Mouse (Mus musculus) common myeloid progenitor, adult 5-6 weeks (primary cell): ENCODE data around the gene Fbln5. TPM values are rescaled to one million over a fixed set of nuclear protein-coding genes. Genes with fewer than 3 reads are reported as not detected.

Experiments used
- ATAC-seq: replicated peaks from 2 replicates; pipeline ENCODE4 v1.8.0; 2016; ENCODE audit warnings: low read depth, mild to moderate bottlenecking, moderate TSS enrichment, inconsistent platforms; ENCODE audit not compliant: poor library complexity, severe bottlenecking
- total RNA-seq: library from RNA; stranded (forward); fragments of 200-1000, 187-1606 nt; gene quantifications from 2 replicates; pipeline ENCODE4 v1.2.3, GENCODE M21; 2017

The Fbln5 gene
- total RNA-seq, result not detected in 2 replicates

- ATAC-seq, result peak; percentile 33
These were observed at the start of gene Fbln5 for GRCm38 (mm10) chr12:101818608-101819370. Gene Fbln5 (minus strand): TSS chr12:101819055.

DNA sequence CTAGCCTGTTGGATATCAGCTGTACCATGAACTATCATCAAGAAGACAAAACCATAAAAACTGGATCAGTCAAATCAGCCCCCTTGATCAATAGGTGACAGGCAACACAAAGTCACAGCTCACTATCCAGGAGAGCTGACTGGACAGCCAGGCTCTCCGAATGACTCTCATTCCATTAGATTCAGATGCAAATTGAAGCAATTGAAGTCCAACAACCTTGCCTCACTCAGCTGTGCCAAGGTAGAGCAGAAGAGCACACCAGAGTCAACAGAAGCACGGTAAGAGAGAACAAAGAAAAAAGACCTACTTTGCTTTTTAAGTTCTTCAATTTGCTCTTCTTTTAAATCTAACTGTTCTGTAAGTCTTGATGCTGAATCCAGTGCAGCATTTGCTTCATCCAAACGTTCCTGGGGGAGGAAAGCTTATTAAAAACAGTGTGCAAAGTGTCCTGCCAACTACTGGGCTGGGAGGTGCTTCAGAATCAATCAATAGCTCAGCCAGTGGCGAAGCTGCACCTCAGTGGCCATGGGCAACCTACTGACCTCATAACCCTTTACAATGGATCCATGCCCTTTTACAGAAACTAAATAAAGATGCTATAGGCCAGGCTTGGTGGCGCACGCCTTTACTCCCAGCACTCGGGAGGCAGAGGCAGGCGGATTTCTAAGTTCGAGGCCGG lies 43.6 kb upstream of the Fbln5 start:
- ATAC-seq, result no peak

- ATAC-seq, result no peak
These were observed 41.4 kb upstream of the Fbln5 start for GRCm38 (mm10) chr12:101860256-101860655.

DNA sequence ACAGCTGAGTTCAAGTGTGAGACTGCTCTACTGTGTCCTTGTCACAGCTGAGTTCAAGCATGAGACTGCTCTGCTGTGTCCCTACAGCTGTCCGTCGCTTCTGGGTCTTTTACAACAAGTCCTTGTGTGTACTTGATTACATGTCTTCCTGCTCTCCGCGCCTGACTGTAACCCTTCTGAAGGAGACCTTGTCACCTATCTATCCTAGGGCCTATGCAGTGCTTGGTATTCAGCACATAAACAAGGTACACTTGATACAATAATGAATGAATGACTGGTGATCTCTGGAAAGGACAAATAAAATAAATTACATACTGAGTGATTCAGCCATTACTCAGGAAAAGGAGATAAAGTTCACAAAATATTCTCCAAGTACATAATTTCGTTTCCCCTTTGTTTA lies 39.2 kb upstream of the Fbln5 start:
- ATAC-seq, result no peak

- ATAC-seq, result no peak
These were observed 35.5 kb upstream of the Fbln5 start for GRCm38 (mm10) chr12:101854336-101854735.

GRCm38 (mm10) chr12:101851846-101852564 lies 33.1 kb upstream of the Fbln5 start:
- no peak for ATAC-seq

- no peak for ATAC-seq
These were observed 32.5 kb upstream of the Fbln5 start for GRCm38 (mm10) chr12:101851314-101851713.

DNA sequence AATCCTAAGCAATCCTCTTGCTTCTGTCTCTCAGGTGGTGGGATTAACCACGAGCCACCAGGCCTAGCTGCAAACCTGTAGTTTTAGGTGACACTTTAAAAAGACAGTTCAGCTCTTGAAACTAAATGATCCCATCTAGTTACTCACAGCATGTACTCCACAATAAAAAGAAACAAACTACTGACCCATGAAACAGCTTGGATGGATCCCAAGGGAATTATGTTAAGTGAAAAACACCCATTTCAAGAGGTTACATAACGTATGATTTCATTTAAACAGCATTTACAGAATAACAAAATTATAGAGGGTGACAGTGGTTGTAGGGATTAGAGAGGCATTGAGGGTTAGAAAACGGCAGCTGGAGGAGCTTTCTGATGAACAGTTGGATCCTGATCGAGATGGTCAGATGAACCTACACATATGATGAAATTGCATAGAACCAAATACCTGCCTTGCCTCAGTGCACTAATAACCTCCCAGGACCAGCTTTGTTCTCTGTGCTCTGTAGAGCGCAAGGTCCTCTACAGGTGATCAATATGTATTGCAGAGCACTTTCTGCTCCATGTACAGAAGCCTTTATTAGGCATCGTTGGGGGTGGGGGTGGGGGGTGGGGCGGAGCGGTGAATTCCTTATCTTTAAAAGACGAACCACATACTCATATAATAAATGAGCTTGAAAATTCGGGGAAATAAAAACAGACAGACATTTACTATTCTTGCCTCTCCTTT lies 17.9 kb upstream of the Fbln5 start:
- ATAC-seq, result no peak

DNA sequence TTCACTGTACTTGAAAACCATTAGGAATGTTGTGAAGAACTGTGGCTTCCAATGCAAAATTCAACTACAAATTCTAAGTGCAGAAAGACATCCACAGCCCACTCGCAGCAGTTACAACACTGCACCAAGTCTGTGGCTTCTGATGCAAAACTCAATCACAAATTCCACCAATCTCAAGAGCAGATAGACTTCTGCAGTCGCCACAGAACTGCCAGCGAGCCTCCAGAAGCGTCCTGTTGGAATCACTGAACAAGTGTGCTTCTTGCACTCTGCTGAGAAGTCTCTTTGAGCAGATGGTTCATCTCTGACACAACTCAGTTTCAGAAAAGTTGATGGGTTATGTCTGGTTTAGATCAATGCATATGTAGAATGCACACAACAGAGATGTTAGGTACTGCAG lies 15.9 kb upstream of the Fbln5 start:
- no peak for ATAC-seq

- ATAC-seq, result no peak
These were observed 14.9 kb upstream of the Fbln5 start for GRCm38 (mm10) chr12:101833776-101834175.

DNA sequence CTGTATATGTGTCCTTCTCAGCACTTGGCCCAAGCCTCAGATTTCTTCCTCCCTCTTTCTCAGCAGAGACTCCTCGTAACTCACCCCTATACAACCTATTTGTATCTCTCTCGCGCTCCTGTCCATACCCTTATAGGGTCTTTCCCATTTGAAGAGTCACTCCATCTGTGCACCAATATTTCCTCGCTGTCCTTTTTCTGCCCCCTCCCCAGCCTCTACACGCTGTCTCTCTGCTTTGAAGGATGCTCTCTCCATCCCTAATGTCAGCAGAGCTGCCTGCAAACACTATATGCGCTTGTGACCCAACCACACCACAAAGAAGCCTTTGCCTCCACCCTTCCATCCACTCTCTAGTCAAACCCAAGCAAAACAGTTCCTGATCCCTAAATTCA lies 14.3 kb upstream of the Fbln5 start:
- ATAC-seq, result no peak

DNA sequence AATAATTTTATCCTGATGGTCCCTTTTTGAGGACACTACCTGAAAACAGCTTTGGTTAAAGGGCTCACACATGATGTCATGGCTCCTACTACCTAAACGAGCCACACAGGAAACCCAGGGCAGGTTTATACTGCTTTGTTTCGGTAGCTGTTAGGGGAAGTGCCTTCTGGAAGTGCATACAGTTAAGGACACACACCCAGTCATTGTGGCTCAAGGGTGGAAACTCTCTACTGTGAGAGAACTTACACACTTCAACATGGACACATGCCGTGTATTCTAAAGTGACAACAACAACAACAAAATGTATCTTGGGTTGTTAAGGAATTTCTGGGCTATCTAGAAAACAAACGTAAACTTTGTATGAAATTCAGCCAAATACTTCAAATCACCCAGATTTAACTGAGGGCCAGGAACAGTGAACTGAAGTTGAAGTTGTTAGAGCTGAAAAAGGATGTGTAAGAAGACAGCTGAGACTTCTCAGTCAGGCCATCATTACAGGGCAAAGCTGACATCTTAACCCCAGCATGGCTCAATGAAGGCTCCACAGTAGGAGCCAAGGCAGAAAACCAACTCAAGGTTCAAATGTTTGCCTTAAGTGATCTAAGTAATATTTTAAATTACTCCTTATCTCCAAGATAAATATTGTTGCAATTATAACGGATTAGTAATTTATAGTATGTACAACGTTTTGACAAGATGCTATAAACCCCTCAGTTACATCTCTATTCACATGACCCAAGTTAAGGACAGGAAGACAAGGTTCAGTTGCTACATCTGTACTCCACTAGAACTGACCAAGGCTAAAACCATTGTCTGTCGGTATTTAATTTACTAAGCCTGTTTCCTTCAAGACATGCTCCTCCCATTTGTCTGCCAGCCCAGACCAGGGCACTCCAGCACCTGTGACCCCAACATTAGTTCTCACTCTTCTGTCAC lies 13.6 kb upstream of the Fbln5 start:
- 0 out of 2 replicates have a peak, but pooled peaks have one; percentile 18 for ATAC-seq

DNA sequence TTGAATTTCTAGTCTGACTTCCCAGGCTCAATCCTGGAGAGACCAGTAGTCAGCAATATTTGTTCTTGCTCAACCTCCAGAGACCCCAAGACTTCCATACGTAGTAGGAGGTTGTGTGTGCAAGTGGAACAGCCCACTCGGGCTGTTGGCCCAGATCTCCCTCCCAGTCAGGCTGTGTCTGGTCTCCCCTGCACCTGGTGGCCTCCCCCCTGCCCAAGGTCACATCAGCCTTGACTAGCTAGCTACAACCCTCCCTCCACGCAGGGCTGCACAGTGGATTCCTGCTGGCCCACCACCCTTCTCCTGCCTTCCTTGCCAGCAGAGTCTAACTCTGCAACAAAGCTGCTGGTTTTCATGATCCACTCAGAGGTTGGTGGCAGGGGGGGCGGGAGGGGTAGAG lies 12.4 kb upstream of the Fbln5 start:
- ATAC-seq, result no peak

DNA sequence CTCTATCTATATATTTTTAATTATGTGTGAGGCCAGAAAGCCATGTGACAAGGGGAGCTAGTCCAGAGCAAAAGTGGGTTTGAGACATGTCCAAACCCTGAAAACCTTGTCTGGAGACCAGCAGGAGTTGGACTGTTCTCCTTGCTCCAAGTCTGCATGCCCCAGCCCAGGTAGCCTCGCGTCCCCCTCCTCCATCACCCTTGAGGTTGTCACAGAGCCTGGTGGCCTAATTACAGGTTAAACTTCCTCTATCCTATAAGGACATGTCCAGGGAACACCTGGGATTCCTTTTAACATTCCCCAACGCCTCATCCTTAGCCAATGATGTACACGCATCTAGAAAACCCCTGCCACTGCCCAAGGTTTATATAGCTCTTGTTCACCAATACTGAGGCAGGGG lies 4.3 kb upstream of the Fbln5 start:
- no peak for ATAC-seq

- ATAC-seq, result peak; percentile 34
These were observed 2.7 kb upstream of the Fbln5 start for GRCm38 (mm10) chr12:101821596-101821995.

- no peak for ATAC-seq
These were observed 715 bp upstream of the Fbln5 start for GRCm38 (mm10) chr12:101819570-101819969.

DNA sequence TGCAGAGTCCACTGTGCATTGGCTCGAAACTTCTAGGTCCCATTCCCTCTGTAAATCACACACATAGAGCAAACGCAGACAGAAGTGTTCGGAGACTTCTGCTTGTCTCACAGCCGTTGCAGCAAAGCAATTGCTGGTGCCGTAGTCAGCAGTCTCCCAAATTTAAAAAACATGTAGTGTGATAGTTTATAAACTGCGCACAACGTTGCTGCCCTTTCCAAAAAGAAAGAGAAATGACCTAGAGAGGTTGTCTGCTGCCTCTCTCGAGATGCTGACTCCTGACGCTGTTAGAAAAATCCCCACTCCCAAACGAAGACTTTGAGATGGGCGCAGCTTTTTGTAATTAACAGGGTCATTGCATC lies 628 bp downstream of the Fbln5 start:
- no peak for ATAC-seq

GRCm38 (mm10) chr12:101816810-101817209 lies 2.0 kb downstream of the Fbln5 start:
- peak; percentile 55 for ATAC-seq

GRCm38 (mm10) chr12:101815796-101816195 lies 3.1 kb downstream of the Fbln5 start:
- ATAC-seq, result no peak
